Mouse (Mus musculus): ENCODE measurements around the gene Blm.

DNA sequence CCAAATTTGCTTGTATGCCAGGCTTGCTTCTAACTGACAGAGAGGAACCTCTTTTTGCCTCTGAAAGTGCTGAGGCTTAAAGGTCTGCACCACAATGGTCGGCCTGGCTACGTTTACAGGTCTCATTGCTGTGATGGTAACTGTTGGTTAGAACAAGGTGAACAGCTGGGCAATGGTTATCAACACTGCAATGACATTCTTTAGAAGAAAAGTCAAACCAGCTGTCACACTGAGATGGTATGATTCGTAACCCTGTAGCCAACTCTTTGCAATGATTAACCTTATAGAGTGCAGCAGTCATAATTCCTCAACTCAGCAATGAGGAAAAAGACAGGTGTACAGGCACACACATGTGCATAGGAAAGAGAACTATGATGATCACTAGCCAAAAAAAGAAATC is 38.3 kb downstream of the Blm start:
- TF ChIP-seq CTCF (IDR thresholded peaks at IDR 0.05; ENCODE audit: insufficient read depth, low read depth, low read length) = no peak
- TF ChIP-seq POLR2A (IDR thresholded peaks at IDR 0.05; ENCODE audit: insufficient read depth, low read depth, low read length) = no peak

All from olfactory bulb, adult 2 months (tissue).